18 mouse cellular contexts compared by ENCODE assay signal in genomic region chr13:46695296-46695908, GRCm38 (mm10). TPM values are rescaled to one million over a fixed set of nuclear protein-coding genes. Genes with fewer than 3 reads are reported as not detected.
DNase-seq lines count a peak whose midpoint lies in the region; ATAC-seq and TF ChIP-seq lines count a peak whose summit lies in the region.
"Had no signal": no experiment of that assay in that cellular context is flagged by ENCODE, and none has a peak within 500 bp of the region (broad histone marks: within the 10 kb centered on the region; RNA-seq: fewer than 3 reads in every experiment).

No protein-coding gene starts in this region.

- no peaks in the 10 kb centered on the region for H3K9me3 ChIP-seq in hindbrain, embryonic 12.5 days (replicated peaks)
- H3K9me3 ChIP-seq: forebrain, embryonic 13.5 days; limb, embryonic 15.5 days; lung, embryonic 15.5 days had no signal

- no peak overlapping the region for H3K9ac ChIP-seq in liver, adult 2 months (ENCODE audit: low read depth, low read length)
- H3K9ac ChIP-seq in hindbrain, embryonic 12.5 days, result no peak overlapping the region
- H3K9ac ChIP-seq: forebrain, embryonic 13.5 days; limb, embryonic 15.5 days; lung, embryonic 15.5 days had no signal

- DNase-seq in liver, adult 2 months (ENCODE audit: extremely low read depth, low read depth, low spot score), result peak; percentile 83
- DNase-seq in liver, result no peak
- DNase-seq in R1 (ENCODE audit: low read depth, low spot score), result peak; percentile 67
- peak; percentile 85 for DNase-seq in kidney, adult 9 months
- DNase-seq in lung, postnatal 36 days, result peak; percentile 40
- DNase-seq: adrenal gland, adult 8-10 months; cerebellum, adult 8-10 months; heart, adult 2 months; right cerebral cortex, adult 18-20 months; thymus, postnatal 14 days had no signal

- 47% methylated on average over 1 of the region's 1 CpGs for WGBS in liver, adult 2 months
- 55% methylated on average over 1 of the region's 1 CpGs for WGBS in hindbrain, embryonic 12.5 days

- H3K4me2 ChIP-seq in hindbrain, embryonic 12.5 days (replicated peaks), result no peak overlapping the region
- H3K4me2 ChIP-seq: forebrain, embryonic 13.5 days; limb, embryonic 15.5 days; lung, embryonic 15.5 days; midbrain, embryonic 11.5 days had no signal

- no peak for TF ChIP-seq POLR2A in liver, adult 2 months (IDR thresholded peaks at IDR 0.05; ENCODE audit: extremely low read depth, insufficient read depth, low read length)

- ATAC-seq in CD4-positive, CD25-positive, alpha-beta regulatory T cell, adult 4 months, result no peak
- no peak for ATAC-seq in hindbrain, embryonic 12.5 days (ENCODE audit: low FRiP score)
- ATAC-seq: forebrain, embryonic 13.5 days; hindbrain, embryonic 16.5 days had no signal

- no peaks in the 10 kb centered on the region for H3K27me3 ChIP-seq in liver, adult 2 months (ENCODE audit: control insufficient read depth, insufficient read depth, low read length)
- H3K27me3 ChIP-seq in hindbrain, embryonic 12.5 days, result no peaks in the 10 kb centered on the region
- H3K27me3 ChIP-seq: forebrain, embryonic 13.5 days; limb, embryonic 15.5 days; lung, embryonic 15.5 days had no signal

- no peak for TF ChIP-seq CTCF in liver, adult 2 months (IDR thresholded peaks at IDR 0.05; ENCODE audit: low read depth, low read length)

- H3K27ac ChIP-seq in liver, adult 2 months (replicated peaks; ENCODE audit: insufficient read depth, low read depth, low read length), result no peak overlapping the region
- no peak overlapping the region for H3K27ac ChIP-seq in hindbrain, embryonic 12.5 days
- H3K27ac ChIP-seq: forebrain, embryonic 13.5 days; heart, adult 2 months; limb, embryonic 15.5 days; lung, embryonic 15.5 days had no signal

- H3K79me2 ChIP-seq in liver, adult 2 months (ENCODE audit: control insufficient read depth, insufficient read depth, low read length), result no peaks in the 10 kb centered on the region; the same call in 1 of the 2 replicates

- no peak overlapping the region for H3K4me3 ChIP-seq in liver, adult 2 months (ENCODE audit: insufficient read depth, low read depth, low read length)
- no peak overlapping the region for H3K4me3 ChIP-seq in hindbrain, embryonic 12.5 days
- H3K4me3 ChIP-seq: forebrain, embryonic 13.5 days; heart, adult 2 months; limb, embryonic 15.5 days; lung, embryonic 15.5 days; myocyte had no signal

- peaks cover 4% of the 10 kb centered on the region for H3K4me1 ChIP-seq in liver, adult 2 months (ENCODE audit: control insufficient read depth, insufficient read depth, low read length)
- H3K4me1 ChIP-seq in hindbrain, embryonic 12.5 days, result no peaks in the 10 kb centered on the region
- H3K4me1 ChIP-seq: limb, embryonic 15.5 days had no signal

- peaks cover 32% of the 10 kb centered on the region for H3K36me3 ChIP-seq in liver, adult 2 months (ENCODE audit: control insufficient read depth, insufficient read depth, low read length)
- H3K36me3 ChIP-seq in hindbrain, embryonic 12.5 days, result peaks cover 25% of the 10 kb centered on the region

RNA-seq across cellular contexts. Expression of gene Fam8a1, which starts 26.1 kb away (rescaled TPM):
- 38.7 and 39.3 TPM in 2 replicates for total RNA-seq in liver, adult 2 months (2014; rRNA removed)
- 16.5 and 19.2 TPM in 2 replicates for polyA plus RNA-seq in liver, adult 2 months (2012; rRNA removed)
- polyA plus RNA-seq in CD4-positive, CD25-positive, alpha-beta regulatory T cell, adult 4 months (2017; shearing (Covaris generic)), result 1 to 10 TPM; 8.5 to 9.0 TPM
- polyA plus RNA-seq in hindbrain, embryonic 12.5 days (2016; fragmentation: Nextera tagmentation; extraction: Ambion mirVana), result 22.9 and 24.9 TPM in 2 replicates

RNA-seq across cellular contexts. Expression of gene Nup153, which starts 32.3 kb away (rescaled TPM):
- 25.6 and 28.8 TPM in 2 replicates for total RNA-seq in liver, adult 2 months (2014; rRNA removed)
- 13.8 and 25.0 TPM in 2 replicates for polyA plus RNA-seq in liver, adult 2 months (2012; rRNA removed)
- 10 to 100 TPM; 51.7 to 77.9 TPM for polyA plus RNA-seq in CD4-positive, CD25-positive, alpha-beta regulatory T cell, adult 4 months (2017; shearing (Covaris generic))
- 40.5 and 40.6 TPM in 2 replicates for polyA plus RNA-seq in hindbrain, embryonic 12.5 days (2016; fragmentation: Nextera tagmentation; extraction: Ambion mirVana)
